Mouse (Mus musculus): ENCODE measurements around the gene Snx13.

Snx13 gene

GRCm38 (mm10) chr12:35191698-35192425 is 144.9 kb downstream of the Snx13 start:
- peak; percentile 41 to 72 for DNase-seq

DNA sequence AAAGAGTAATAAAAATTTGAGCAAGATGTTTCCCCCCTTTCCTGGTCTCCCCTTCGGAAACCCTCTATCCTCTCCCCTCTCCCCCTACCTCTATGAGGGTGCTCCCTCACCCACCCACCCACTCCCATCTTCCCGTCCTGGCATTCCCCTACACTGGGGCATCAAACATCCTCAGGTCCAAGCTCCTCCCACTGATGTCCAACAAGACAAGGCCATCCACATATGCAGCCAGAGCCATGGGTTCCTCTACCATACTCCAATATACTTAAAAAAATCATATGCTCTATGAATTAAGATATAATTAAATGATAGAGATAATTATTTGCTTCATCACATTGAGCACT is 145.4 kb downstream of the Snx13 start:
- no peak for DNase-seq

All from kidney, adult 8-10 months (tissue).